27 mouse cellular contexts compared by ENCODE assay signal in the genomic region with DNA sequence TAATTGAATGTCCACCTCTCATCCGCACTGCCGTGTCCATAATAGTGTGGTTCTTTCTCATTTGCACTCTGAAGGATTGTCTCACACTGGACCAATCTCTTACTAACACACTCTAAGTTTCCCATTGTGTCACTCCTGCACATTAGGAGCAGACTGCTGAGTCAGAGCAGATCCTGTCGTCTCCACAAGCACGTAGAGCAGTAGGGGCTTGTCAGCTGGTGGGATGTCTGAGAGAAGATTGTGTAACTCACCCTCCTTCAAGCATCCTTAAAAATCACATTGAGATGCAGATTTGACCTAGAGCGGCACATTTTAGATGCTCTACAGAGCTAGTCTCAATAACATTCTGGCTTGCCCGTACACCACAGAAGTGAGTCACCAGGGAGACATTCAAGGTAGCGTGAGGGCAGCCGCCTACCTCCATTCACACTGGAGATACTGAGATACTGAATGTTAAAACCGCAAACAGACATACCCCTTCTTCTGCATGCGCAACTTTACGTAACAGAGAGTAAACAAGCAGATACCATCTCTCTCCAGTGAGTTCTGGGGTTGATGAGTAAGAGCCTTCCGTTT. TPM values are rescaled to one million over a fixed set of nuclear protein-coding genes. Genes with fewer than 3 reads are reported as not detected.
DNase-seq lines count a peak whose midpoint lies in the region; ATAC-seq lines count a peak whose summit lies in the region.
"Had no signal": no experiment of that assay in that cellular context is flagged by ENCODE, and none has a peak within 500 bp of the region (broad histone marks: within the 10 kb centered on the region; RNA-seq: fewer than 3 reads in every experiment).

No protein-coding gene starts in this region.

- H3K4me1 ChIP-seq in limb, embryonic 11.5 days (ENCODE audit: control insufficient read depth, insufficient read depth, low read length): no peaks in the 10 kb centered on the region; the same call in 1 of the 2 replicates
- peaks cover 33% of the 10 kb centered on the region for H3K4me1 ChIP-seq in limb, embryonic 10.5 days
- no peaks in the 10 kb centered on the region for H3K4me1 ChIP-seq in forebrain, embryonic 11.5 days (replicated peaks; ENCODE audit: control insufficient read depth, insufficient read depth, low read length)
- H3K4me1 ChIP-seq: forebrain, embryonic 15.5 days; heart, embryonic 13.5 days; intestine, embryonic 15.5 days; midbrain, embryonic 12.5 days had no signal

- no peaks in the 10 kb centered on the region for H3K27me3 ChIP-seq in limb, embryonic 11.5 days (ENCODE audit: control insufficient read depth, insufficient read depth, low read length)
- H3K27me3 ChIP-seq in limb, embryonic 10.5 days (ENCODE audit: low read depth, poor library complexity, severe bottlenecking): no peaks in the 10 kb centered on the region
- H3K27me3 ChIP-seq in forebrain, embryonic 11.5 days (ENCODE audit: control insufficient read depth, insufficient read depth, low read length): no peaks in the 10 kb centered on the region
- H3K27me3 ChIP-seq: embryonic facial prominence, embryonic 13.5 days; forebrain, embryonic 15.5 days; heart, embryonic 13.5 days; intestine, embryonic 15.5 days; limb, embryonic 12.5 days; midbrain, embryonic 12.5 days had no signal

- no peaks in the 10 kb centered on the region for H3K9me3 ChIP-seq in limb, embryonic 11.5 days (ENCODE audit: control insufficient read depth, low read length)
- H3K9me3 ChIP-seq in limb, embryonic 10.5 days (replicated peaks): no peaks in the 10 kb centered on the region
- H3K9me3 ChIP-seq in forebrain, embryonic 11.5 days (ENCODE audit: control insufficient read depth, low read length): no peaks in the 10 kb centered on the region
- H3K9me3 ChIP-seq: embryonic facial prominence, embryonic 13.5 days; forebrain, embryonic 15.5 days; intestine, embryonic 15.5 days; midbrain, embryonic 12.5 days had no signal

- H3K36me3 ChIP-seq in limb, embryonic 11.5 days (ENCODE audit: control insufficient read depth, insufficient read depth, low read length): no peaks in the 10 kb centered on the region
- H3K36me3 ChIP-seq in limb, embryonic 10.5 days: no peaks in the 10 kb centered on the region
- H3K36me3 ChIP-seq in forebrain, embryonic 11.5 days (ENCODE audit: control insufficient read depth, insufficient read depth, low read length): no peaks in the 10 kb centered on the region
- H3K36me3 ChIP-seq: embryonic facial prominence, embryonic 13.5 days; forebrain, embryonic 15.5 days; heart, embryonic 13.5 days; intestine, embryonic 15.5 days; limb, embryonic 12.5 days; midbrain, embryonic 12.5 days had no signal

- no peak overlapping the region for H3K4me2 ChIP-seq in limb, embryonic 11.5 days (ENCODE audit: low read depth, severe bottlenecking)
- H3K4me2 ChIP-seq in forebrain, embryonic 11.5 days (ENCODE audit: low read depth, low read length, severe bottlenecking): no peak overlapping the region
- H3K4me2 ChIP-seq: embryonic facial prominence, embryonic 13.5 days; forebrain, embryonic 15.5 days; heart, embryonic 13.5 days; hindbrain, embryonic 14.5 days; intestine, embryonic 15.5 days; limb, embryonic 12.5 days; midbrain, embryonic 12.5 days had no signal

- peak; percentile 97 for ATAC-seq in frontal cortex, adult (ENCODE audit: low TSS enrichment)
- no peak for ATAC-seq in limb, embryonic 11.5 days (ENCODE audit: insufficient number of reproducible peaks, low FRiP score, low TSS enrichment, low read depth)
- ATAC-seq in forebrain, embryonic 11.5 days (replicated peaks; ENCODE audit: low FRiP score): no peak
- ATAC-seq: forebrain, embryonic 15.5 days; intestine, embryonic 15.5 days; lung, postnatal 0 days had no signal

- no peak overlapping the region for H3K9ac ChIP-seq in limb, embryonic 11.5 days (ENCODE audit: low read length)
- no peak overlapping the region for H3K9ac ChIP-seq in forebrain, embryonic 11.5 days (ENCODE audit: low read length)
- H3K9ac ChIP-seq: embryonic facial prominence, embryonic 13.5 days; forebrain, embryonic 15.5 days; heart, embryonic 13.5 days; hindbrain, embryonic 14.5 days; intestine, embryonic 15.5 days; limb, embryonic 12.5 days; liver, embryonic 14.5 days; midbrain, embryonic 12.5 days had no signal

- H3K27ac ChIP-seq in limb, embryonic 11.5 days (replicated peaks; ENCODE audit: low read depth, low read length): no peak overlapping the region
- H3K27ac ChIP-seq in limb, embryonic 10.5 days: no peak overlapping the region
- no peak overlapping the region for H3K27ac ChIP-seq in forebrain, embryonic 11.5 days (ENCODE audit: low read depth, low read length)
- H3K27ac ChIP-seq: embryonic facial prominence, embryonic 13.5 days; forebrain, embryonic 15.5 days; heart, embryonic 13.5 days; hindbrain, embryonic 14.5 days; intestine, embryonic 15.5 days; limb, embryonic 12.5 days; liver, embryonic 14.5 days; midbrain, embryonic 12.5 days had no signal

- H3K4me3 ChIP-seq in limb, embryonic 11.5 days (ENCODE audit: low read depth, low read length): no peak overlapping the region
- H3K4me3 ChIP-seq in limb, embryonic 10.5 days: no peak overlapping the region
- H3K4me3 ChIP-seq in forebrain, embryonic 11.5 days (ENCODE audit: low read depth, low read length): no peak overlapping the region
- H3K4me3 ChIP-seq: embryonic facial prominence, embryonic 13.5 days; forebrain, embryonic 15.5 days; heart, embryonic 13.5 days; intestine, embryonic 15.5 days; limb, embryonic 12.5 days; midbrain, embryonic 12.5 days had no signal

- no peak for DNase-seq in frontal cortex, postnatal 25 days (ENCODE audit: low spot score in 2 of 2)
- DNase-seq in limb, embryonic 11.5 days (ENCODE audit: low spot score): peak; percentile 16
- no peak for DNase-seq in limb, embryonic 10.5 days (ENCODE audit: low spot score)
- DNase-seq in urinary bladder, postnatal 14 days (ENCODE audit: low spot score): peak; percentile 45
- DNase-seq in urinary bladder, adult 2 months (ENCODE audit: low spot score): no peak
- no peak for DNase-seq in spleen, adult 18-20 months
- no peak for DNase-seq in forebrain, embryonic 11.5 days (ENCODE audit: low spot score)
- DNase-seq: adrenal gland, postnatal 25 days; cerebellum, adult 11-12 months; cerebellum, postnatal 14 days; gastrocnemius, postnatal 10 days; heart, adult 18-20 months; heart, postnatal 36 days; kidney, adult 9 months; kidney, postnatal 36 days had no signal

- 67% methylated on average over 12 of the region's 12 CpGs for WGBS in limb, embryonic 11.5 days
- 78% methylated on average over 12 of the region's 12 CpGs for WGBS in limb, embryonic 10.5 days
- WGBS in forebrain, embryonic 11.5 days: 78% methylated on average over 12 of the region's 12 CpGs

RNA-seq across cellular contexts. Expression of a gene that starts 40.1 kb away (rescaled TPM):
- 0.15 and 0.33 TPM in 2 replicates for polyA plus RNA-seq in limb, embryonic 11.5 days (2014; fragmentation: Nextera tagmentation; extraction: Ambion mirVana)
- polyA plus RNA-seq in limb, embryonic 10.5 days (2016; fragmentation: Nextera tagmentation; extraction: Ambion mirVana): 0.19 and 0.25 TPM in 2 replicates
- polyA plus RNA-seq in urinary bladder, adult 2 months (2012; rRNA removed): 0.15 and 0.34 TPM in 2 replicates
- polyA plus RNA-seq in forebrain, embryonic 11.5 days (2014; fragmentation: Nextera tagmentation; extraction: Ambion mirVana): 3.2 and 3.4 TPM in 2 replicates

RNA-seq across cellular contexts. Expression of a gene that starts 53.0 kb away (rescaled TPM):
- polyA plus RNA-seq in limb, embryonic 11.5 days (2014; fragmentation: Nextera tagmentation; extraction: Ambion mirVana): not detected in 2 replicates
- polyA plus RNA-seq in limb, embryonic 10.5 days (2016; fragmentation: Nextera tagmentation; extraction: Ambion mirVana): not detected in 2 replicates
- polyA plus RNA-seq in urinary bladder, adult 2 months (2012; rRNA removed): not detected in 2 replicates
- polyA plus RNA-seq in forebrain, embryonic 11.5 days (2014; fragmentation: Nextera tagmentation; extraction: Ambion mirVana): not detected in 2 replicates
- polyA plus RNA-seq: embryonic facial prominence, embryonic 13.5 days; forebrain, embryonic 15.5 days; heart, embryonic 13.5 days; hindbrain, embryonic 14.5 days; intestine, embryonic 15.5 days; limb, embryonic 12.5 days; liver, embryonic 14.5 days; lung, postnatal 0 days; midbrain, embryonic 12.5 days; stomach, embryonic 16.5 days; thymus, postnatal 0 days had no signal

Comparison
In these comparisons a context has a peak if more than half of its experiments do, and no peak if none do; other contexts are left out.
1. DNase-seq: peak in limb, embryonic 11.5 days (single experiment) and urinary bladder, postnatal 14 days (single experiment); none in frontal cortex, postnatal 25 days (0 of 2), limb, embryonic 10.5 days (single experiment), urinary bladder, adult 2 months (single experiment), spleen, adult 18-20 months (0 of 2) and forebrain, embryonic 11.5 days (single experiment).